Mouse (Mus musculus) testis, adult 2 months (tissue): ENCODE measurements around the gene Hnmt. TPM values are rescaled to one million over a fixed set of nuclear protein-coding genes. Genes with fewer than 3 reads are reported as not detected.
A peak's percentile ranks its signal among the peaks of the same experiment; 100 is the strongest.

ENCODE experiments used
- H3K27ac ChIP-seq: fragments of 200-500 bp; 2 replicates; pipeline ENCODE4 v1.5.1; 2012; ENCODE audit warnings: low read depth, low read length; ENCODE audit not compliant: control insufficient read depth, insufficient read depth
- H3K27me3 ChIP-seq: fragments of 200-500 bp; 2 replicates; pipeline ENCODE4 v1.6.1; 2012; ENCODE audit warnings: mild to moderate bottlenecking, low read length, moderate library complexity; ENCODE audit not compliant: control insufficient read depth, insufficient read depth
- H3K36me3 ChIP-seq: fragments of 200-500 bp; 2 replicates; pipeline ENCODE4 v1.6.1; 2012; ENCODE audit warnings: mild to moderate bottlenecking, low read length; ENCODE audit not compliant: control insufficient read depth, insufficient read depth
- H3K4me1 ChIP-seq: fragments of 200-500 bp; 2 replicates; pipeline ENCODE4 v1.6.1; 2012; ENCODE audit warnings: low read length; ENCODE audit not compliant: control insufficient read depth, insufficient read depth
- H3K4me3 ChIP-seq: fragments of 200-500 bp; 2 replicates; pipeline ENCODE4 v1.5.1; 2012; ENCODE audit warnings: low read depth, mild to moderate bottlenecking, low read length, moderate library complexity, mixed read lengths; ENCODE audit not compliant: control insufficient read depth
- CTCF ChIP-seq: fragments of 200-500 bp; IDR thresholded peaks from 2 replicates; pipeline ENCODE4 v1.5.1; 2012; ENCODE audit warnings: low read depth, mild to moderate bottlenecking, inconsistent platforms, low read length, moderate library complexity; ENCODE audit not compliant: control insufficient read depth, insufficient read depth, insufficient replicate concordance
- POLR2A ChIP-seq: fragments of 200-500 bp; IDR thresholded peaks from 2 replicates; pipeline ENCODE4 v1.6.1; 2012; ENCODE audit warnings: low read depth, mild to moderate bottlenecking, inconsistent platforms, low read length, moderate library complexity; ENCODE audit not compliant: control insufficient read depth
- polyA plus RNA-seq: library from polyadenylated mRNA; depleted of rRNA; stranded (reverse); fragments of >200 nt; gene quantifications from 2 replicates; pipeline ENCODE4 v1.2.3, GENCODE M21; 2012; rRNA removed

Gene Hnmt
- 0.31 TPM in 2 replicates for polyA plus RNA-seq

GRCm38 (mm10) chr2:24049344-24049990, at the start of gene Hnmt:
TSS of gene Hnmt (minus strand) at chr2:24049394.
- Histone ChIP-seq H3K4me1 (peaks cover 2% of the 10 kb centered on the region), H3K36me3 (no peaks in the 10 kb centered on the region), H3K27ac (peak within 1 kb of the TSS; percentile 81), H3K4me3 (peak within 1 kb of the TSS; percentile 64), H3K27me3 (no peaks in the 10 kb centered on the region)
- TF ChIP-seq CTCF (no peak), POLR2A (no peak)

GRCm38 (mm10) chr2:24096495-24096894, 47.3 kb upstream of the Hnmt start, which contains the start of gene Tbpl2:
TSS of gene Tbpl2 (minus strand) at chr2:24096595.
- H3K4me3 ChIP-seq: no peak within 1 kb of the TSS
- H3K27ac ChIP-seq: no peak within 1 kb of the TSS
- H3K4me1 ChIP-seq: no peaks in the 10 kb centered on the region
- TF ChIP-seq POLR2A: no peak
- TF ChIP-seq CTCF: no peak
- H3K27me3 ChIP-seq: no peaks in the 10 kb centered on the region
- H3K36me3 ChIP-seq: no peaks in the 10 kb centered on the region

- Histone ChIP-seq H3K4me1 (no peaks in the 10 kb centered on the region), H3K27me3 (no peaks in the 10 kb centered on the region), H3K27ac (no peak overlapping the region), H3K4me3 (no peak overlapping the region), H3K36me3 (no peaks in the 10 kb centered on the region)
- TF ChIP-seq POLR2A (no peak), CTCF (no peak)
Measured at GRCm38 (mm10) chr2:24090921-24091320, 41.7 kb upstream of the Hnmt start.

- H3K27ac ChIP-seq: no peak overlapping the region
- no peaks in the 10 kb centered on the region for H3K27me3 ChIP-seq
- TF ChIP-seq CTCF (no peak), POLR2A (no peak)
- H3K36me3 ChIP-seq: no peaks in the 10 kb centered on the region
- H3K4me1 ChIP-seq: peaks cover 2% of the 10 kb centered on the region
- H3K4me3 ChIP-seq: no peak overlapping the region
Measured at GRCm38 (mm10) chr2:24050459-24050858, 1.3 kb upstream of the Hnmt start.

GRCm38 (mm10) chr2:24048480-24049097, 605 bp downstream of the Hnmt start:
- TF ChIP-seq POLR2A: peak; percentile 47; the same call in 1 of the 2 replicates
- TF ChIP-seq CTCF: no peak
- peak overlapping the region; percentile 64 for H3K4me3 ChIP-seq
- H3K27ac ChIP-seq: peak overlapping the region; percentile 81
- no peaks in the 10 kb centered on the region for H3K36me3 ChIP-seq
- no peaks in the 10 kb centered on the region for H3K27me3 ChIP-seq
- peaks cover 2% of the 10 kb centered on the region for H3K4me1 ChIP-seq

GRCm38 (mm10) chr2:24047551-24048479, 1.4 kb downstream of the Hnmt start:
- Histone ChIP-seq H3K27me3 (no peaks in the 10 kb centered on the region), H3K27ac (peak overlapping the region; percentile 81; the same call in 1 of the 2 replicates), H3K36me3 (no peaks in the 10 kb centered on the region), H3K4me1 (peaks cover 2% of the 10 kb centered on the region), H3K4me3 (peak overlapping the region; percentile 64)
- no peak for TF ChIP-seq POLR2A
- no peak for TF ChIP-seq CTCF

GRCm38 (mm10) chr2:24042901-24043300, 6.3 kb downstream of the Hnmt start:
- no peaks in the 10 kb centered on the region for H3K36me3 ChIP-seq
- no peaks in the 10 kb centered on the region for H3K27me3 ChIP-seq
- H3K4me1 ChIP-seq: no peaks in the 10 kb centered on the region
- no peak overlapping the region for H3K27ac ChIP-seq
- TF ChIP-seq POLR2A: no peak
- no peak for TF ChIP-seq CTCF
- no peak overlapping the region for H3K4me3 ChIP-seq
